Mouse (Mus musculus): Measurements from ENCODE around the gene Pdilt.

Gene Pdilt

GRCm38 (mm10) chr7:119490041-119490780, 33.1 kb downstream of the Pdilt start:
- no peak for DNase-seq

DNA sequence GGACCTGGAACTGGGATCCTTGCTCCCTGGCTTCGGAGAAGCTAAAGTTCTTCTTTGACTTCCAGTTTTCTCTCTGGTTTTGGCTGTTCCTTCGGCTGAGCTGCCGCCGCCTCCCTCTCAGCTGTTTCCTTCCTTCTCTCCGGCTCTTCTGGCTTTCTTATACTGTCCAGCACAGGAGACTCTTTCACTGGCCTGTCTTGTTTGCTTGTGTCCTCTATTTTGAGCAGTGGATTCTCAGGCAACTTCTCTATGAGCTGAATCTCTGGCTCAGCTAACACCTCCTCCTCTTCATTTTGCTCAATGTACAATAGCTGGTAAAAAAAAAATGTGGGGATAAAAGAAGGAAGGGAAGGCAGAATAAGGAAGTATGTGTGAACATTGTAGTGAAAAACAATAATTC, 36.6 kb downstream of the Pdilt start:
- no peak for DNase-seq

DNA sequence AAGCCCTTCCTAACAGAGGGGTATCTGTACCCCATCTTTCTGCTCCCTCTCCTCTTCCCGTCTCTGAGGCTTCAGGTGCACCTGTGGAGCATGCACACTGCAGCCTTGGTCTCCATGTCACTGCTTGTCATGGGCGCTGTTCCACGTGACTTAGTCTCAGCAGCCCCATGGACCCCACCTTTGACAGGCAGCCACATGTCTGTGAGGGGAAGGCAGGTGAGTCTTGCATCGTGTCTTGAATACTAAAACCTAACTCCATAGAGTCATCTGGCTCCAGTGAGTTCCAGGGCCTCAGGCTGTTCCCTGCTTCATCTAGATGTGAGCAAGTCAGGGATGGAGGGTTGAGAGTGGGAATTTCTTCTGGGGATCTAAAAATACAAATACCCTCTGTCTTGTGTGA, 39.1 kb downstream of the Pdilt start:
- DNase-seq, result no peak

- DNase-seq, result no peak
These were observed 44.0 kb downstream of the Pdilt start, which contains the start of gene Umod for GRCm38 (mm10) chr7:119479256-119479655. Gene Umod, minus strand, starts transcription at chr7:119479282.

DNA sequence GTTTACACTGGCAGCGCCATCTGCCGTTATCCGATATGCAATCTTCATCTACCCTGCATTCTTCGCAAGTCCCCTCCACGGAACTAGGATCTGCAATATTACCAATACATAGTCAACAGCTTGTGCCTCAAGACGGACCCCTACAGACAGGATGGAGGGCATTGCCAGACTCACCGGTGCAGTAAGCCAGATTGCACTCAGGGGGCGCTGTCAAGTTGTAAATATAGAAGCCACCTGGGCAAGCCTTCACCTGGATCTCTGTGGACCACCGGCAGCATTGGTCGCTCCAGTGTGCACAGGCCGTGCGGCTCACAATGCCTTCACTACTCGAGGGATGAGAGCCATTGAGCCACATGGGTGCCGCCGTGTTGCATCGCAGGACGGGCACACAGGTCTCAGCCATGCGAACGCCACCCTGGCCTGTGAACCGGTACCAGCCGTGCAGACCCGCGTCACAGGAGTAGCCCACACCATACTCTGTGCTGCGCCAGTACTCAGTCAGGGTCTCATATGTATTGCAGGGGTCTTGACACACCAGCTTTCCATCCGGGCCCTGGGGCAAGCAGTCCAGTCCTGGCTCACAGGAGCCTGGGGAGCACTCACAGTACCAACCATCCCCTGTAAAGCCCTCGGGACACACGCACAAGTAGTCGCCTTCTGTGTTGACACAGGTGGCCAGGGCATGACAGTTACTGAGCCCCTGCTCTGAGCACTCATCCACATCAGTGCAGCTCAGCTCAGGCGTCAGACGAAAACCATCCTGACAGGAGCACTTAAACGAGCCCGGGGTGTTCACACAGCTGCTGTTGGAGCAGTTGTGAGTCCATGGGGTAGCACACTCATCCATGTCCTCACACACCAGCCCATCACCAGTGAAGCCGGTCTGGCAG, 46.5 kb downstream of the Pdilt start:
- DNase-seq, result no peak

DNA sequence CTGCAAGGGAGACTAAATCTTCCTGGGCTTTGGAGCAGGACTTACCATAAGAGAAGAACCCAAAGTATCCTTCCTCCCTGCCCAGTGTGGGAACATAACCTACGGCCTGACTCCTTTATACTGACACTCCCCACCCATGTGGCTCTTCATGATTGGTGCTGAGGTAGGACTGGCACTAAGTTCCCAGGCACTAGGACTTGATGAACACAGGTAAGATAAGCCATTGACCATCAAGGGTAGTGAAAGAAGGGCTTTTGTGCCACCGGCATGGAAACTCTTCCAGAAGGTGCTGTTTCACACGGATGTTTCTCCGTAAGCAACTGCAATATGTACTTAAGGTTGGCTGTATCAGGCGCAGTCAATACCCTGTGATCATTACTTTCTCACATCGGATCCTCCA, 64.1 kb downstream of the Pdilt start, which contains the start of gene Gp2:
Gp2 (minus strand) TSS at position 101 of the 400 bp plus-strand sequence.
- DNase-seq, result no peak

DNA sequence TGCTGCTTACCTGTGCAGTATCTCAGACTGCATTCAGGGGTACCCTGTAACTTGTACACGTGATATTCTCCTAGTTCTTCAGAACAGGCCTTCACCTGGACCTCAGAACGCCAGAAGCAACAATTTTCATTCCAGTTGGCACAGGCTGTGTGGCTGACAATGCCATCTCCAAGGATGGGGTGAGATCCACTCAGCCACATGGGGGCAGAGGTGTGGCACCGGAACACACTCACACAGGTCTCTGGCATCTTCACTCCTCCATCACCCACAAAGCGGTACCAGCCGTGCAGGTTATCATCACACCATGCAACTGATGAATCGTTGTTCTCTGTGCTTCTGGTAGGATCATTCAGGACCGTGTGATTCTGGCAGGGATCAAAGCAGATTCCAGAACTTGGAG, 69.1 kb downstream of the Pdilt start:
- DNase-seq, result no peak

GRCm38 (mm10) chr7:119443849-119444248, 79.4 kb downstream of the Pdilt start:
- no peak for DNase-seq

- DNase-seq, result no peak
These were observed 81.4 kb downstream of the Pdilt start for GRCm38 (mm10) chr7:119441938-119442337.
